Mouse (Mus musculus) forebrain, embryonic 16.5 days (tissue): ENCODE data around the gene 4833439L19Rik. TPM values are rescaled to one million over a fixed set of nuclear protein-coding genes. Genes with fewer than 3 reads are reported as not detected.
A peak's percentile ranks its signal among the peaks of the same experiment; 100 is the strongest.

Experiments used
- ATAC-seq: fragments of 200-750 bp; cut with Nextera tagmentation; 2 replicates; pipeline ENCODE4 v1.8.0; 2017; ENCODE audit warnings: mild to moderate bottlenecking, moderate library complexity
- H3K27ac ChIP-seq: fragments of 300-500 bp; sonication (generic); 2 replicates; pipeline ENCODE4 v1.5.1; 2014; ENCODE audit warnings: low read length, control low read depth
- H3K27me3 ChIP-seq: fragments of 300-500 bp; sonication (generic); replicated peaks from 2 replicates; pipeline ENCODE4 v1.6.1; 2014; ENCODE audit warnings: low read length; ENCODE audit not compliant: control insufficient read depth, insufficient read depth
- H3K36me3 ChIP-seq: fragments of 300-500 bp; sonication (generic); 2 replicates; pipeline ENCODE4 v1.6.1; 2014; ENCODE audit not compliant: control insufficient read depth, insufficient read depth
- H3K4me1 ChIP-seq: fragments of 300-500 bp; sonication (generic); replicated peaks from 2 replicates; pipeline ENCODE4 v1.6.1; 2014; ENCODE audit warnings: low read length; ENCODE audit not compliant: control insufficient read depth, insufficient read depth
- H3K4me2 ChIP-seq: fragments of 300-500 bp; sonication (generic); 2 replicates; pipeline ENCODE4 v1.6.1; 2014; ENCODE audit warnings: mild to moderate bottlenecking, low read length, control low read depth
- H3K4me3 ChIP-seq: fragments of 300-500 bp; sonication (generic); replicated peaks from 2 replicates; pipeline ENCODE4 v1.5.1; 2014; ENCODE audit warnings: mild to moderate bottlenecking, low read length, control low read depth
- H3K9ac ChIP-seq: fragments of 300-500 bp; sonication (generic); replicated peaks from 2 replicates; pipeline ENCODE4 v1.6.1; 2014; ENCODE audit warnings: low read depth, low read length, control low read depth
- H3K9me3 ChIP-seq: fragments of 300-500 bp; sonication (generic); 2 replicates; pipeline ENCODE4 v1.6.1; 2016; ENCODE audit warnings: low read length; ENCODE audit not compliant: control insufficient read depth
- WGBS: fragments of 180-500 bp; shearing (Covaris S2); extraction: QIAGEN DNeasy Blood & Tissue Kit; methylation state at CpG from one replicate; pipeline ENCODE4 v1.1.7; 2014; 5-methylcytosine and 5-hydroxymethylcytosine counted together
- polyA plus RNA-seq: library from polyadenylated mRNA; unstranded; fragments of >200 nt; fragmentation: Nextera tagmentation; extraction: Ambion mirVana; gene quantifications from 2 replicates; pipeline ENCODE4 v1.2.1, GENCODE M21; 2015

The 4833439L19Rik gene
- polyA plus RNA-seq, 1 experiment from 2014 or later = 310 TPM

- Histone ChIP-seq H3K9ac (peak overlapping the region; percentile 65), H3K9me3 (no peaks in the 10 kb centered on the region), H3K4me1 (peaks cover 25% of the 10 kb centered on the region), H3K4me3 (peak overlapping the region; percentile 92), H3K4me2 (peak overlapping the region; percentile 76), H3K36me3 (peaks cover 2% of the 10 kb centered on the region; the same call in 1 of the 2 replicates), H3K27me3 (no peaks in the 10 kb centered on the region), H3K27ac (peak overlapping the region; percentile 90; the same call in 1 of the 2 replicates)
- WGBS = 1% methylated on average over 24 of the region's 24 CpGs
- peak; percentile 16 for ATAC-seq
Measured at GRCm38 (mm10) chr13:54589414-54589995, 24.3 kb upstream of the 4833439L19Rik start.

- H3K36me3 ChIP-seq = peaks cover 10% of the 10 kb centered on the region
Measured at GRCm38 (mm10) chr13:54585831-54586230, 20.6 kb upstream of the 4833439L19Rik start.

GRCm38 (mm10) chr13:54582860-54583259 is 17.6 kb upstream of the 4833439L19Rik start:
- ATAC-seq = no peak
- Histone ChIP-seq H3K9me3 (no peaks in the 10 kb centered on the region), H3K27ac (no peak overlapping the region), H3K4me2 (no peak overlapping the region), H3K27me3 (no peaks in the 10 kb centered on the region), H3K36me3 (peaks cover 12% of the 10 kb centered on the region), H3K9ac (no peak overlapping the region), H3K4me1 (peaks cover 3% of the 10 kb centered on the region), H3K4me3 (no peak overlapping the region)
- WGBS = 90% methylated on average over 5 of the region's 5 CpGs

More at GRCm38 (mm10) chr13:54585831-54586230, 20.6 kb upstream of the 4833439L19Rik start:
- no peak overlapping the region for H3K27ac ChIP-seq
- H3K4me3 ChIP-seq = no peak overlapping the region
- 91% methylated on average over 11 of the region's 11 CpGs for WGBS
- ATAC-seq = no peak
- H3K9me3 ChIP-seq = no peaks in the 10 kb centered on the region
- no peak overlapping the region for H3K9ac ChIP-seq
- H3K4me2 ChIP-seq = no peak overlapping the region
- peaks cover 15% of the 10 kb centered on the region for H3K4me1 ChIP-seq
- H3K27me3 ChIP-seq = no peaks in the 10 kb centered on the region

- H3K27me3 ChIP-seq = no peaks in the 10 kb centered on the region
- H3K4me3 ChIP-seq = no peak overlapping the region
- peaks cover 12% of the 10 kb centered on the region for H3K36me3 ChIP-seq
- no peak for ATAC-seq
- peaks cover 3% of the 10 kb centered on the region for H3K4me1 ChIP-seq
- no peaks in the 10 kb centered on the region for H3K9me3 ChIP-seq
- WGBS = 33% methylated on average over 10 of the region's 10 CpGs
- no peak overlapping the region for H3K27ac ChIP-seq
- no peak overlapping the region for H3K4me2 ChIP-seq
- no peak overlapping the region for H3K9ac ChIP-seq
Measured at GRCm38 (mm10) chr13:54582126-54582525, 16.9 kb upstream of the 4833439L19Rik start.

GRCm38 (mm10) chr13:54581385-54581784 is 16.1 kb upstream of the 4833439L19Rik start:
- no peak for ATAC-seq
- H3K27ac ChIP-seq = no peak overlapping the region
- H3K4me1 ChIP-seq = peaks cover 8% of the 10 kb centered on the region
- no peak overlapping the region for H3K4me2 ChIP-seq
- WGBS = 84% methylated on average over 2 of the region's 2 CpGs
- H3K36me3 ChIP-seq = peaks cover 12% of the 10 kb centered on the region
- no peaks in the 10 kb centered on the region for H3K27me3 ChIP-seq
- no peak overlapping the region for H3K9ac ChIP-seq
- no peak overlapping the region for H3K4me3 ChIP-seq
- no peaks in the 10 kb centered on the region for H3K9me3 ChIP-seq

- no peak overlapping the region for H3K9ac ChIP-seq
- 86% methylated on average over 21 of the region's 21 CpGs for WGBS
- no peak overlapping the region for H3K4me2 ChIP-seq
- no peak for ATAC-seq
- H3K36me3 ChIP-seq = peaks cover 7% of the 10 kb centered on the region
- peaks cover 22% of the 10 kb centered on the region for H3K4me1 ChIP-seq
- H3K4me3 ChIP-seq = no peak overlapping the region
- no peaks in the 10 kb centered on the region; the same call in 1 of the 2 replicates for H3K27me3 ChIP-seq
- no peaks in the 10 kb centered on the region for H3K9me3 ChIP-seq
- H3K27ac ChIP-seq = no peak overlapping the region
Measured at GRCm38 (mm10) chr13:54577652-54578507, 12.6 kb upstream of the 4833439L19Rik start.

- 0 out of 2 replicates have a peak overlapping the region, but pooled peaks have one; percentile 10 for H3K27ac ChIP-seq
- 2% methylated on average over 19 of the region's 19 CpGs for WGBS
Measured at GRCm38 (mm10) chr13:54575489-54575888, 10.3 kb upstream of the 4833439L19Rik start.

GRCm38 (mm10) chr13:54574854-54575481 is 9.7 kb upstream of the 4833439L19Rik start, which contains the start of gene Arl10:
Gene Arl10 (plus strand): TSS chr13:54575015.
- H3K4me2 ChIP-seq = peak within 1 kb of the TSS; percentile 90
- peak within 1 kb of the TSS; percentile 64 for H3K27ac ChIP-seq
- H3K9me3 ChIP-seq = no peaks in the 10 kb centered on the region
- H3K27me3 ChIP-seq = no peaks in the 10 kb centered on the region; the same call in 1 of the 2 replicates
- peaks cover 19% of the 10 kb centered on the region for H3K4me1 ChIP-seq
- peak; percentile 97 for ATAC-seq
- H3K4me3 ChIP-seq = peak within 1 kb of the TSS; percentile 75
- under 1% methylated on average over 55 of the region's 55 CpGs for WGBS
- H3K36me3 ChIP-seq = no peaks in the 10 kb centered on the region
- H3K9ac ChIP-seq = peak within 1 kb of the TSS; percentile 90

More at GRCm38 (mm10) chr13:54575489-54575888, 10.3 kb upstream of the 4833439L19Rik start:
- Histone ChIP-seq H3K4me1 (peaks cover 19% of the 10 kb centered on the region), H3K4me3 (peak overlapping the region; percentile 75), H3K27me3 (no peaks in the 10 kb centered on the region; the same call in 1 of the 2 replicates), H3K9ac (peak overlapping the region; percentile 90), H3K4me2 (peak overlapping the region; percentile 90), H3K36me3 (no peaks in the 10 kb centered on the region), H3K9me3 (no peaks in the 10 kb centered on the region)
- ATAC-seq = no peak

GRCm38 (mm10) chr13:54572621-54573020 is 7.4 kb upstream of the 4833439L19Rik start:
- ATAC-seq = no peak
- Histone ChIP-seq H3K27me3 (no peaks in the 10 kb centered on the region; the same call in 1 of the 2 replicates), H3K4me1 (peaks cover 19% of the 10 kb centered on the region), H3K27ac (no peak overlapping the region), H3K36me3 (no peaks in the 10 kb centered on the region), H3K4me2 (no peak overlapping the region), H3K4me3 (no peak overlapping the region), H3K9me3 (no peaks in the 10 kb centered on the region), H3K9ac (no peak overlapping the region)
- WGBS = 78% methylated on average over 4 of the region's 4 CpGs
